Mouse (Mus musculus): ENCODE measurements around the gene Lad1. TPM values are rescaled to one million over a fixed set of nuclear protein-coding genes. Genes with fewer than 3 reads are reported as not detected.

The Lad1 gene
- total and polyA plus RNA-seq, 2 experiments from 2014 or later = 0.40 to 0.81 TPM

DNA sequence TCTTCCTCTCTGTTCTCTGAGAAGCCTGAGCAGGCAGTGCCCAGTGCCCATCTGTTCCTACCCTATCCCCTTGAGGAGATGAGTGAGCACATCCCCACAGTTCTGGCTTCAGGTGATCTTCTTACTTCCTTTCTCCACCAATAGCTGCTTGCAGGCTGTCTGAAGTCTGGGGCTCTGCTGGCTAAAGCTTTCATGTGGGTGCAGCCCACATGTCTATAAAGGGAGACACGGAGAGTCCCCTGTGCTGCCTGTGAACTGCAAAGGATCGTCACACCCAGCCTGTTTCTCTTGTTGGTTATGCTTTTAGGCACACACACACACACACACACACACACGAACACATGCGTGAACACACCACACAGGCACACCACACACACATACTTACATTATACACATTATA lies 54.6 kb downstream of the Lad1 start:
- no peaks in the 10 kb centered on the region for H3K27me3 ChIP-seq (ENCODE audit: insufficient read depth, low read length)
- no peak overlapping the region for H3K9ac ChIP-seq
- ATAC-seq (no peak), DNase-seq (no peak)
- no peaks in the 10 kb centered on the region for H3K9me3 ChIP-seq (ENCODE audit: low read length)
- 86% methylated on average over 4 of the region's 4 CpGs for WGBS
- no peak overlapping the region for H3K4me2 ChIP-seq (ENCODE audit: low read depth)
- no peak for TF ChIP-seq CTCF (IDR thresholded peaks at IDR 0.05; ENCODE audit: low read depth)
- no peak overlapping the region for H3K4me3 ChIP-seq (ENCODE audit: low read depth, low read length)
- H3K27ac ChIP-seq (ENCODE audit: low read depth, low read length) = no peak overlapping the region
- no peaks in the 10 kb centered on the region for H3K36me3 ChIP-seq (ENCODE audit: insufficient read depth)
- no peaks in the 10 kb centered on the region for H3K4me1 ChIP-seq (ENCODE audit: insufficient read depth)

DNA sequence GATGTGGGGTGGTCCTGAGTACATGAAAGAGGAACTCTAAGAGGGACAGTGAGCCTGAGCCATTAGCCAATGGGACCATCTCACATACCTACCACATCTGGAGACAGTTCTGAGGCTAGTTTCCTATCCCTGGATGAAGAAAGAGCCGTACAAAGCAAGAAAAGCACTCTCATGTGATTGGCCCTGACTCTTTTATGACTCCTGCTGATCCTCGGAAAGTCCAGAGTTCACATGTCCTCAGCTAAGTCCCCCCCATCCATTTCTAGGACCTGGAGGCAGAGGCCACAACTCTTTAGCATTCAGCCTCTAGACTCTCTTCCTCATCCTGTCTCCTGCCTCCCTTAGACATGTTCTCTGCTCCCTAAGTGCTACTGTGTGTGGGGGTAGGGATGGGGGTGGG lies 58.9 kb downstream of the Lad1 start:
- Histone ChIP-seq H3K4me2 (ENCODE audit: low read depth) (no peak overlapping the region), H3K4me3 (ENCODE audit: low read depth, low read length) (no peak overlapping the region), H3K27ac (ENCODE audit: low read depth, low read length) (no peak overlapping the region), H3K27me3 (ENCODE audit: insufficient read depth, low read length) (no peaks in the 10 kb centered on the region), H3K4me1 (ENCODE audit: insufficient read depth) (no peaks in the 10 kb centered on the region), H3K9me3 (ENCODE audit: low read length) (no peaks in the 10 kb centered on the region), H3K9ac (no peak overlapping the region), H3K36me3 (ENCODE audit: insufficient read depth) (no peaks in the 10 kb centered on the region)
- 75% methylated on average over 2 of the region's 2 CpGs for WGBS
- ATAC-seq = no peak
- TF ChIP-seq CTCF (IDR thresholded peaks at IDR 0.05; ENCODE audit: low read depth) = no peak
- no peak for DNase-seq

DNA sequence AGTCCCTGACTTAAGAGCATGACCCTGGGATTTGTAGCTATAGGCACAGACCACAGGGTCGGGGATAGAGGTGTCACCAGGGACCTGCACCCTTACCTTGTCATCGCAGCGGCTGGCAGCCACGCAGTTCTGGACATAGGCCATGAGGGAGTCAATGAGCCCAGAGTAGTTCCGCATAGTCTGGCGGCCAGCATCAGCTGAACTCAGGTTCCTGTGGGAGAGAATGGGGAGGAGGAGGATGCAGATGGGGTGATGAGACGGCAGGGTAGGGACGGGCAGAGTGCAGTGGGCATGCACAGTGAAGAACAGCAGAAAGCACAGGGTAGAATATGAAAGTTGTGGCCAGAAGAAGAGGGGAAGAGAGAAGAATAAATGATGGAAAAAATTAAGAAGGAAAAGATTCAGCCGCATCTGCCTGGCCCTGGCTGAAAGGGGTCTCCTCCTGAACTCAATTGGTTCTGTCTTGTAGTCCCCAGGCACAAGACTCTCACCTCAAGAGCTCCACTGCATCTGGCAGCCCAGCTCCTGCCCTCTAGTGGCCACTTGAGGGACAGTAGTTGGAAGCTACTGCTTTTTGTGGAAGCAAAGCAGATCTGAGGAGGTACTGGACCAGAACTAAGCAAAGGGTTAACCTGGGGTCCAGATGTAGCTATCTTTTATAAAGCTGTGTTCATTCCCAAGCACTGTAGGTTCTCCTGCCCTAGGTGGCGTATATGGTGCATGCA lies 64.1 kb downstream of the Lad1 start:
- no peaks in the 10 kb centered on the region for H3K9me3 ChIP-seq (ENCODE audit: low read length)
- H3K36me3 ChIP-seq (ENCODE audit: insufficient read depth) = no peaks in the 10 kb centered on the region
- no peak overlapping the region for H3K9ac ChIP-seq
- DNase-seq = peak; percentile 53
- H3K27me3 ChIP-seq (ENCODE audit: insufficient read depth, low read length) = no peaks in the 10 kb centered on the region
- TF ChIP-seq CTCF (IDR thresholded peaks at IDR 0.05; ENCODE audit: low read depth) = peak; percentile 80
- 75% methylated on average over 10 of the region's 10 CpGs for WGBS
- no peaks in the 10 kb centered on the region for H3K4me1 ChIP-seq (ENCODE audit: insufficient read depth)
- H3K27ac ChIP-seq (ENCODE audit: low read depth, low read length) = no peak overlapping the region
- no peak overlapping the region for H3K4me2 ChIP-seq (ENCODE audit: low read depth)
- H3K4me3 ChIP-seq (ENCODE audit: low read depth, low read length) = no peak overlapping the region
- ATAC-seq = no peak

Other genes with a start within 250 kb of the Lad1 start
- gene Nav1, start 211.3 kb upstream of the Lad1 start, total RNA-seq (2014; rRNA removed) = 67.9 and 85.8 TPM in 2 replicates
- 19.7 and 35.5 TPM in 2 replicates for gene Nav1, start 211.3 kb upstream of the Lad1 start, polyA plus RNA-seq (2015; fragmentation: Nextera tagmentation; extraction: Ambion mirVana)
- 53.2 and 55.7 TPM in 2 replicates for gene Csrp1, start 98.5 kb upstream of the Lad1 start, total RNA-seq (2014; rRNA removed)
- gene Csrp1, start 98.5 kb upstream of the Lad1 start, polyA plus RNA-seq (2015; fragmentation: Nextera tagmentation; extraction: Ambion mirVana) = 20.8 and 21.0 TPM in 2 replicates
- gene Phlda3, start 52.5 kb upstream of the Lad1 start, total RNA-seq (2014; rRNA removed) = 23.6 and 27.2 TPM in 2 replicates
- gene Phlda3, start 52.5 kb upstream of the Lad1 start, polyA plus RNA-seq (2015; fragmentation: Nextera tagmentation; extraction: Ambion mirVana) = 28.5 and 30.3 TPM in 2 replicates
- gene Tnni1, start 39.2 kb upstream of the Lad1 start, total RNA-seq (2014; rRNA removed) = 0.19 TPM in 1 of 2 replicates, not detected in the other
- 0.39 and 0.48 TPM in 2 replicates for gene Tnni1, start 39.2 kb upstream of the Lad1 start, polyA plus RNA-seq (2015; fragmentation: Nextera tagmentation; extraction: Ambion mirVana)
- gene Tnnt2, start 17.8 kb downstream of the Lad1 start, total RNA-seq (2014; rRNA removed) = 0.67 and 0.77 TPM in 2 replicates
- 0.63 and 0.89 TPM in 2 replicates for gene Tnnt2, start 17.8 kb downstream of the Lad1 start, polyA plus RNA-seq (2015; fragmentation: Nextera tagmentation; extraction: Ambion mirVana)
- gene Pkp1, start 100.6 kb downstream of the Lad1 start, total RNA-seq (2014; rRNA removed) = 0.10 TPM in 1 of 2 replicates, not detected in the other
- 0.04 and 0.06 TPM in 2 replicates for gene Pkp1, start 100.6 kb downstream of the Lad1 start, polyA plus RNA-seq (2015; fragmentation: Nextera tagmentation; extraction: Ambion mirVana)
- gene Igfn1, start 187.7 kb downstream of the Lad1 start, total RNA-seq (2014; rRNA removed) = not detected in 2 replicates
- not detected in 2 replicates for gene Igfn1, start 187.7 kb downstream of the Lad1 start, polyA plus RNA-seq (2015; fragmentation: Nextera tagmentation; extraction: Ambion mirVana)
- gene Tmem9, start 189.6 kb downstream of the Lad1 start, total RNA-seq (2014; rRNA removed) = 91.7 and 95.5 TPM in 2 replicates
- gene Tmem9, start 189.6 kb downstream of the Lad1 start, polyA plus RNA-seq (2015; fragmentation: Nextera tagmentation; extraction: Ambion mirVana) = 156 and 175 TPM in 2 replicates
- 0.46 TPM in 1 of 2 replicates, not detected in the other for gene Ascl5, start 232.2 kb downstream of the Lad1 start, total RNA-seq (2014; rRNA removed)
- gene Ascl5, start 232.2 kb downstream of the Lad1 start, polyA plus RNA-seq (2015; fragmentation: Nextera tagmentation; extraction: Ambion mirVana) = 0.36 and 0.90 TPM in 2 replicates
- 0.62 and 1.1 TPM in 2 replicates for gene Cacna1s, start 234.2 kb downstream of the Lad1 start, total RNA-seq (2014; rRNA removed)
- gene Cacna1s, start 234.2 kb downstream of the Lad1 start, polyA plus RNA-seq (2015; fragmentation: Nextera tagmentation; extraction: Ambion mirVana) = 0.30 and 1.1 TPM in 2 replicates

Data from forebrain, postnatal 0 days (tissue).